Mouse (Mus musculus) lung, embryonic 14.5 days (tissue): ENCODE results near the gene Lrba. TPM values are rescaled to one million over a fixed set of nuclear protein-coding genes. Genes with fewer than 3 reads are reported as not detected.

ENCODE experiments used
- ATAC-seq: fragments of 200-750 bp; cut with Nextera tagmentation; 2 replicates; pipeline ENCODE4 v1.8.0; 2017; ENCODE audit warnings: mild to moderate bottlenecking, moderate TSS enrichment, moderate library complexity; ENCODE audit not compliant: insufficient read depth
- DNase-seq: peaks from one replicate; pipeline ENCODE4 v3.0.0-alpha.2; 2015
- H3K27ac ChIP-seq: fragments of 300-500 bp; sonication (generic); 2 replicates; pipeline ENCODE4 v1.5.1; 2014; ENCODE audit warnings: low read depth, mild to moderate bottlenecking, moderate library complexity
- H3K27me3 ChIP-seq: fragments of 300-500 bp; sonication (generic); 2 replicates; pipeline ENCODE4 v1.6.1; 2014; ENCODE audit warnings: low read length, control low read depth; ENCODE audit not compliant: insufficient read depth
- H3K36me3 ChIP-seq: fragments of 300-500 bp; sonication (generic); 2 replicates; pipeline ENCODE4 v1.6.1; 2014; ENCODE audit warnings: control low read depth; ENCODE audit not compliant: insufficient read depth
- H3K4me1 ChIP-seq: fragments of 300-500 bp; sonication (generic); 2 replicates; pipeline ENCODE4 v1.6.1; 2014; ENCODE audit warnings: antibody characterized with exemption, control low read depth; ENCODE audit not compliant: insufficient read depth
- H3K4me2 ChIP-seq: fragments of 300-500 bp; sonication (generic); 2 replicates; pipeline ENCODE4 v1.6.1; 2014; ENCODE audit warnings: mild to moderate bottlenecking
- H3K4me3 ChIP-seq: fragments of 300-500 bp; sonication (generic); 2 replicates; pipeline ENCODE4 v1.5.1; 2014; ENCODE audit warnings: low read depth, low read length
- H3K9ac ChIP-seq: fragments of 300-500 bp; sonication (generic); 2 replicates; pipeline ENCODE4 v1.6.1; 2014
- H3K9me3 ChIP-seq: fragments of 300-500 bp; sonication (generic); 2 replicates; pipeline ENCODE4 v1.6.1; 2016; ENCODE audit warnings: low read depth, low read length, control low read depth
- CTCF ChIP-seq: IDR thresholded peaks from 2 replicates; pipeline ENCODE4 v1.5.1; 2016; ENCODE audit warnings: antibody characterized with exemption, low read depth
- WGBS: fragments of 180-500 bp; shearing (Covaris S2); extraction: QIAGEN DNeasy Blood & Tissue Kit; methylation state at CpG from one replicate; pipeline ENCODE4 v1.1.7; 2014; 5-methylcytosine and 5-hydroxymethylcytosine counted together
- polyA plus RNA-seq: library from polyadenylated mRNA; unstranded; fragments of >200 nt; fragmentation: Nextera tagmentation; extraction: Ambion mirVana; gene quantifications from 2 replicates; pipeline ENCODE4 v1.2.1, GENCODE M21; 2014

Lrba gene
- polyA plus RNA-seq, 1 experiment from 2014 or later: 5.5 TPM

- Histone ChIP-seq H3K4me2 (no peak overlapping the region), H3K4me3 (no peak overlapping the region), H3K9ac (no peak overlapping the region), H3K4me1 (no peaks in the 10 kb centered on the region), H3K36me3 (no peaks in the 10 kb centered on the region), H3K27ac (no peak overlapping the region), H3K27me3 (no peaks in the 10 kb centered on the region), H3K9me3 (no peaks in the 10 kb centered on the region)
- ATAC-seq (no peak), DNase-seq (no peak)
- no peak for TF ChIP-seq CTCF
- 85% methylated on average over 4 of the region's 4 CpGs for WGBS
Observed at GRCm38 (mm10) chr3:86559635-86560034, 335.2 kb downstream of the Lrba start.

GRCm38 (mm10) chr3:86560281-86561022 lies 336.0 kb downstream of the Lrba start:
- H3K4me3 ChIP-seq: no peak overlapping the region
- TF ChIP-seq CTCF: no peak
- no peak overlapping the region for H3K27ac ChIP-seq
- H3K4me2 ChIP-seq: no peak overlapping the region
- no peak overlapping the region for H3K9ac ChIP-seq
- no peaks in the 10 kb centered on the region for H3K9me3 ChIP-seq
- DNase-seq (no peak), ATAC-seq (no peak)
- WGBS: 65% methylated on average over 4 of the region's 4 CpGs
- no peaks in the 10 kb centered on the region for H3K36me3 ChIP-seq
- no peaks in the 10 kb centered on the region for H3K4me1 ChIP-seq
- no peaks in the 10 kb centered on the region for H3K27me3 ChIP-seq

- Histone ChIP-seq H3K27me3 (no peaks in the 10 kb centered on the region), H3K9me3 (no peaks in the 10 kb centered on the region), H3K27ac (no peak overlapping the region), H3K4me2 (no peak overlapping the region), H3K36me3 (no peaks in the 10 kb centered on the region), H3K4me3 (no peak overlapping the region), H3K9ac (no peak overlapping the region), H3K4me1 (no peaks in the 10 kb centered on the region)
- no peak for TF ChIP-seq CTCF
- DNase-seq (no peak), ATAC-seq (no peak)
- WGBS: 54% methylated on average over 1 of the region's 1 CpGs
Observed at GRCm38 (mm10) chr3:86561023-86561344, 336.5 kb downstream of the Lrba start.

- TF ChIP-seq CTCF: no peak
- H3K9me3 ChIP-seq: no peaks in the 10 kb centered on the region
- no peaks in the 10 kb centered on the region for H3K4me1 ChIP-seq
- ATAC-seq: no peak
- no peaks in the 10 kb centered on the region for H3K36me3 ChIP-seq
- 95% methylated on average over 1 of the region's 1 CpGs for WGBS
- no peak overlapping the region for H3K27ac ChIP-seq
- DNase-seq: no peak
- no peak overlapping the region for H3K4me3 ChIP-seq
- H3K4me2 ChIP-seq: no peak overlapping the region
- no peaks in the 10 kb centered on the region for H3K27me3 ChIP-seq
- H3K9ac ChIP-seq: no peak overlapping the region
Observed at GRCm38 (mm10) chr3:86561396-86561795, 336.9 kb downstream of the Lrba start.

- 61% methylated on average over 4 of the region's 4 CpGs for WGBS
- Histone ChIP-seq H3K27me3 (no peaks in the 10 kb centered on the region), H3K4me2 (no peak overlapping the region), H3K36me3 (no peaks in the 10 kb centered on the region), H3K9me3 (no peaks in the 10 kb centered on the region), H3K4me1 (no peaks in the 10 kb centered on the region), H3K27ac (no peak overlapping the region), H3K9ac (no peak overlapping the region), H3K4me3 (no peak overlapping the region)
- DNase-seq (no peak), ATAC-seq (no peak)
- TF ChIP-seq CTCF: no peak
Observed at GRCm38 (mm10) chr3:86567312-86567711, 342.8 kb downstream of the Lrba start.

- Histone ChIP-seq H3K27ac (no peak overlapping the region), H3K27me3 (no peaks in the 10 kb centered on the region), H3K9ac (no peak overlapping the region), H3K4me1 (no peaks in the 10 kb centered on the region), H3K36me3 (no peaks in the 10 kb centered on the region), H3K9me3 (no peaks in the 10 kb centered on the region), H3K4me3 (no peak overlapping the region), H3K4me2 (no peak overlapping the region)
- no peak for TF ChIP-seq CTCF
- ATAC-seq: no peak
- 34% methylated on average over 4 of the region's 4 CpGs for WGBS
- DNase-seq: no peak
Observed at GRCm38 (mm10) chr3:86571518-86571917, 347.0 kb downstream of the Lrba start.

- ATAC-seq (no peak), DNase-seq (no peak)
- Histone ChIP-seq H3K9ac (no peak overlapping the region), H3K9me3 (no peaks in the 10 kb centered on the region), H3K4me2 (no peak overlapping the region), H3K4me3 (no peak overlapping the region), H3K27me3 (no peaks in the 10 kb centered on the region), H3K36me3 (no peaks in the 10 kb centered on the region), H3K4me1 (no peaks in the 10 kb centered on the region), H3K27ac (no peak overlapping the region)
- WGBS: 55% methylated on average over 3 of the region's 3 CpGs
- TF ChIP-seq CTCF: no peak
Observed at GRCm38 (mm10) chr3:86572519-86573244, 348.2 kb downstream of the Lrba start.
